Mouse (Mus musculus): Measurements from ENCODE around the gene Hjurp. TPM values are rescaled to one million over a fixed set of nuclear protein-coding genes. Genes with fewer than 3 reads are reported as not detected.

Hjurp gene
- polyA plus RNA-seq, 1 experiment from 2014 or later = 56.3 TPM

DNA sequence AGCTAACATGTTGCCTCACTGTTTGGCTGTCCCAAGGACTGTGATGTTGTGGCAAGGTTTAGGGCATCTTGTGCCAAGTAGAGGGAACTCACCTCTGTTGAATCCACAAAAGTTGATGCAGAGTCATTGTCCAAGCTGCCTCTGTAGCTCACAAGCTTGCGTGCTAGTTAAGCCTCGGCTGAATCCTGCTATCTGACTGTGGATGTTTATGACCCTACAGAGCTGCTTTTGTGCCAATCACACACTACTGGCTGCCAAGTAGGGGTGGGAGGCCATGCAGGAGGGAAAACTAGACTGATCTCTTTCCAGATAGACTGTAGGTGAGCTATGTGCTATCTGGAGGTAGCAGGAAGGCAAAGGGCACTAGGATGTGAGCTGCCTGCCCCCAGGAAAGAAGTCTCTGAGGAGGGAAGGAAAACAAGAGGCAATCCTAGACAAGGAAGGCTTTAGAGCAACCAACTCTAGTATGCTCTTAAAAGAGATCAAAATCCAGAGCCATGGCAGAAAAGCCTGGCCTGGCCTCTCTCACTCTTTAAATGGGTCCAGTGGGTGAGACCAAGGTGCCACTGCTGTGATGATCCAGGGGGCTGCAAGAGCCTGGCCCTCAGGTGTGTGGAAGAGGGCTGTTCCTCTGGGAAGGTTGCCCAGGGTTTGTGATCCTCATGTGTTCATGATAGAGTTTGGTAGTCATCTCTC, 63.5 kb downstream of the Hjurp start:
- Histone ChIP-seq H3K27ac (no peak overlapping the region), H3K4me2 (ENCODE audit: low read length) (no peak overlapping the region), H3K9ac (ENCODE audit: low read depth, low read length) (no peak overlapping the region), H3K36me3 (ENCODE audit: insufficient read depth, low read length) (no peaks in the 10 kb centered on the region), H3K4me3 (replicated peaks; ENCODE audit: low read depth, low read length) (no peak overlapping the region), H3K9me3 (replicated peaks; ENCODE audit: low read length) (peaks cover 57% of the 10 kb centered on the region), H3K4me1 (replicated peaks; ENCODE audit: insufficient read depth, low read length) (no peaks in the 10 kb centered on the region), H3K27me3 (ENCODE audit: insufficient read depth, low read length) (no peaks in the 10 kb centered on the region)
- ATAC-seq (replicated peaks; ENCODE audit: low FRiP score, low read depth) (peak; percentile 10; the same call in 1 of the 2 replicates), DNase-seq (ENCODE audit: low spot score) (peak; percentile 3)
- 68% methylated on average over 2 of the region's 2 CpGs for WGBS
- TF ChIP-seq CTCF (IDR thresholded peaks at IDR 0.05; ENCODE audit: low read depth) = no peak

DNA sequence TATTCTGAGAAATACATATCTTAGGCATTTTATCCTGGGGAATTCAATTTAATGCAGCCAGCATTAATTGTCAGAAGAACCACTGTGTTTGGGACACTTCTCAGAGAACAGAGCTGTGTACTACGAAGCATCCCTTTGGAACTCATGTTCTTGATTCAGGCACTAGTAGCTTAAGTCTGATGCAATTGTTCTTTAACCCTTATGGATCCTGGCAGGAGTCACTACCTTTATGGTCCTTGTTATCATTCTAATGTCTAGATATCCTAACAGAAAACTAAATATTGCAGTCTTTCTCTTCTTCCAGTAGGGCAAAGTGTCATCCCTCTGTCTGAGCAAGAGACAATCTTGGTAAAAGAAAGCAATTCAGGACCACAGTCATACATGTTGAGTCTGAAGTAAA, 64.4 kb downstream of the Hjurp start:
- WGBS = 77% methylated on average over 1 of the region's 1 CpGs

More for the DNA sequence above, 64.4 kb downstream of the Hjurp start:
- H3K4me3 ChIP-seq (replicated peaks; ENCODE audit: low read depth, low read length) = no peak overlapping the region
- no peaks in the 10 kb centered on the region for H3K27me3 ChIP-seq (ENCODE audit: insufficient read depth, low read length)
- TF ChIP-seq CTCF (IDR thresholded peaks at IDR 0.05; ENCODE audit: low read depth) = no peak
- no peaks in the 10 kb centered on the region for H3K4me1 ChIP-seq (replicated peaks; ENCODE audit: insufficient read depth, low read length)
- H3K36me3 ChIP-seq (ENCODE audit: insufficient read depth, low read length) = no peaks in the 10 kb centered on the region
- ATAC-seq (replicated peaks; ENCODE audit: low FRiP score, low read depth) (no peak), DNase-seq (ENCODE audit: low spot score) (peak; percentile 19)
- no peak overlapping the region for H3K4me2 ChIP-seq (ENCODE audit: low read length)
- no peak overlapping the region for H3K27ac ChIP-seq
- no peak overlapping the region for H3K9ac ChIP-seq (ENCODE audit: low read depth, low read length)
- peaks cover 57% of the 10 kb centered on the region for H3K9me3 ChIP-seq (replicated peaks; ENCODE audit: low read length)

Other genes starting within 250 kb of the Hjurp start
- 52.3 and 54.5 TPM in 2 replicates for gene Ugt1a10, start 222.2 kb downstream of the Hjurp start, polyA plus RNA-seq (2015; fragmentation: Nextera tagmentation; extraction: Ambion mirVana)
- gene Ugt1a9, start 206.8 kb downstream of the Hjurp start, polyA plus RNA-seq (2015; fragmentation: Nextera tagmentation; extraction: Ambion mirVana) = 8.4 and 9.3 TPM in 2 replicates
- 0.05 TPM in 1 of 2 replicates, not detected in the other for gene Ugt1a8, start 189.8 kb downstream of the Hjurp start, polyA plus RNA-seq (2015; fragmentation: Nextera tagmentation; extraction: Ambion mirVana)
- 10.7 and 12.1 TPM in 2 replicates for gene Ugt1a7c, start 182.6 kb downstream of the Hjurp start, polyA plus RNA-seq (2015; fragmentation: Nextera tagmentation; extraction: Ambion mirVana)
- 0.55 and 0.65 TPM in 2 replicates for gene Ugt1a6b, start 174.4 kb downstream of the Hjurp start, polyA plus RNA-seq (2015; fragmentation: Nextera tagmentation; extraction: Ambion mirVana)
- 8.2 and 9.3 TPM in 2 replicates for gene Ugt1a6a, start 142.8 kb downstream of the Hjurp start, polyA plus RNA-seq (2015; fragmentation: Nextera tagmentation; extraction: Ambion mirVana)
- gene Ugt1a5, start 111.6 kb downstream of the Hjurp start, polyA plus RNA-seq (2015; fragmentation: Nextera tagmentation; extraction: Ambion mirVana) = 0.06 TPM in 1 of 2 replicates, not detected in the other
- gene Ugt1a2, start 77.0 kb downstream of the Hjurp start, polyA plus RNA-seq (2015; fragmentation: Nextera tagmentation; extraction: Ambion mirVana) = 176 and 217 TPM in 2 replicates
- gene Dnajb3, start 71.9 kb downstream of the Hjurp start, polyA plus RNA-seq (2015; fragmentation: Nextera tagmentation; extraction: Ambion mirVana) = 11.7 and 13.6 TPM in 2 replicates
- 4.8 and 6.2 TPM in 2 replicates for gene Ugt1a1, start 65.7 kb downstream of the Hjurp start, polyA plus RNA-seq (2015; fragmentation: Nextera tagmentation; extraction: Ambion mirVana)
- gene Mroh2a, start 50.6 kb downstream of the Hjurp start, polyA plus RNA-seq (2015; fragmentation: Nextera tagmentation; extraction: Ambion mirVana) = 0.60 and 0.66 TPM in 2 replicates
- not detected in 2 replicates for gene Trpm8, start within 50 bp of the Hjurp start, polyA plus RNA-seq (2015; fragmentation: Nextera tagmentation; extraction: Ambion mirVana)
- 531 and 571 TPM in 2 replicates for gene Spp2, start 129.3 kb upstream of the Hjurp start, polyA plus RNA-seq (2015; fragmentation: Nextera tagmentation; extraction: Ambion mirVana)
- gene Glrp1, start 232.4 kb upstream of the Hjurp start, polyA plus RNA-seq (2015; fragmentation: Nextera tagmentation; extraction: Ambion mirVana) = 0.09 TPM in 1 of 2 replicates, not detected in the other